Mouse (Mus musculus) thymus, postnatal 36 days (tissue): ENCODE data around the gene Rnaseh2a.
"Not testable (repeated sequence)": the region's sequence is repeated elsewhere in the genome, so short reads cannot be mapped to it uniquely, and the experiment has no call there.

Source experiments
- DNase-seq, 2 experiments: peaks; one replicate each; pipeline ENCODE4 v3.0.0; 2022; ENCODE audit warnings: mixed read lengths in 2 of 2

Rnaseh2a gene

DNA sequence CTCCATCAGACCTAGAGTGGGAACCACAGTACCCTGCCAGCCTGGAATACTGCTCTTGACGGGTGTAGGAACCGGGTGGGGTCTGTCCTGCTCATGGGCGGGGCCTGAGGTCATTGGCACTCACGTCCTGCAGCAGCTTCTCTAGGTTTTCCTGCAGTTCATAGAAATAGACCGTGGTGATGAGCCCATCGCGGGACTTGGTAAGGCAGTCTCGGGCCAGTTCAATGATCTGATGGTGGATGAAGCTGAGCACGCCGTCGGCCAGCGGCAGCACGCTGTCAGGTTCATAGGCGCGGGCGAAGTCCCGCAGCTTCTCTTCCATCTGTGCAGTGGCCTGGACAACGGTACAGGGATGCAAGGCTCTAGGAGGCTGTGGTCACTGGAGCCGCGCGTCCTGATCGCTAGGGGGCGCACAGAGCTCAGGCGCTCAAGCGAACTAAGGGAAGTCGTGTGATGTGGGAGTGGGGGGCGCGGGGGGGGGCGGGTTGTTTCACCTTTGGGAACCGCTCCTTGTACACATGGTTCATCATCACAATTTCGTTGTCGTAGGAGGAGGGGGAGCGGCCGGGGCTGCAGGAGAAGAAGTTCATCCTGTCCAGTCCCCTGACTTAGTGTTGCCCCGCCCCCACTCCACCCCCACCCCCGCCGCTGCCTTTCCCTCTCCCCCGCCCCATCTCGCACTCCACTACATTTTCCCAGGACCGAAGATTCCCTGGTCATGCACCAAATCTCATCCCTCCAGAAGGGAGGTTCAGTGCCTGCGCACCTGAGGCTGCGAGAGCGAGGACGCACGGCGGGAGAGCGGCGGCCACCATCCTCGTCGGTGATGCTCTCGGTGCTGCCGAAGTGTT, 40.9 kb downstream of the Rnaseh2a start:
- peak; percentile 56 for DNase-seq

DNA sequence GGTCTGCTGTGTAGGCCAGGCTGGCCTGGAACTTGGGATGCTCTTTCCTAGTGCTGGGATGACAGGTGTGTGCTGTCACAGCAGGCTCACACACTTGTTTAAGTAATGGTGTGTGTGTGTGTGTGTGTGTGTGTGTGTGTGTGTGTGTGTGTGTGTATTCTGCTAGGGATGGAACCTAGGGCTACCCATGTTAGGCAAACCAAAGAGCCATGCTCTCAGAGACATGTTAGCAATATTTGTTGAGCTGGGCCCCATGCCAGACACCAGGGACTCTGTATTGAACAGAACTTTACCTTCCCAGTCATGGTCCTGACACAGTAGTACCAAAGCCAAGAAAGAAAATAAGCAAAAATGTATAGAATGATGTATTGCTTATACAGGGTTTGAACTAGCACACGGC, 42.1 kb downstream of the Rnaseh2a start:
- no peak for DNase-seq

GRCm38 (mm10) chr8:84925557-84925956, 44.0 kb downstream of the Rnaseh2a start:
- no peak for DNase-seq

DNA sequence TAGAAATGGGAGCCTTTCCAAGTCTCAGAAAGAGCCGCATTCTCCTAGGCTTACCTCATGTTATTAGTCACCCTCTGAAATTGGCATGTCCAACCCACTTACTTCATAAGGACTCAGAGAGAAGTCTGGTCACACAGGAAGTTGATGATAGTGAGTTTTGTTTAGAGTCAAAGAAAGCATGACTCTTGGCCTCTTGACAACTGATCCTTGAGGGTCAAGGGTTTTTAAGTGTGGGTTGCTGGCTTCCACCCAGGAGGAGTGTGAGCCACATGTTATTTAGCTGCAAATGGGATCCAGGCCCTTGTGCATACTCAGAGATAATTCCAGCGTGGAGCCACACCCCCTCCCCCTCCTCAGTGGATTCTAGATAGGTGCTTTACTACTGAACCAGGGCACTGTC, 48.0 kb downstream of the Rnaseh2a start:
- no peak for DNase-seq

DNA sequence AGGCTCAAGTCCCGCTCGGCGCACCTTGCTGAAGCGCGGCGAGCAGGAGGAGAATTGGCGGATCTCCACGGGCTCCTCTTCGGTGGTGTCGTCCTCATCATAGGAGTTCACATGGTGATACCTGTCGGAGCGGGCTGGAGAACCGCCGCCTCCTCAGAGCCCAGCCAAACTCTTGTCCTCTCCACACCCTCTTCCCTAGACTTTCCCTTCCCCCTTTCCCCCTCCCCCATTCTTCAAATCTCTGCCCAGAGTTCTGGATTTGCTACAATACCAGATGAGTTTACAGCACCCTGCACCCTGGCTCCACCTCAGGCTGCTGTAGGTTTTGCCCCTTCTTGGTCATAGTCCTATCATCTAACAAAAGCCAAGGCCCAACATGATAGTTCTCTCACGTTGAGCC, 50.9 kb downstream of the Rnaseh2a start:
- DNase-seq, result no peak

DNA sequence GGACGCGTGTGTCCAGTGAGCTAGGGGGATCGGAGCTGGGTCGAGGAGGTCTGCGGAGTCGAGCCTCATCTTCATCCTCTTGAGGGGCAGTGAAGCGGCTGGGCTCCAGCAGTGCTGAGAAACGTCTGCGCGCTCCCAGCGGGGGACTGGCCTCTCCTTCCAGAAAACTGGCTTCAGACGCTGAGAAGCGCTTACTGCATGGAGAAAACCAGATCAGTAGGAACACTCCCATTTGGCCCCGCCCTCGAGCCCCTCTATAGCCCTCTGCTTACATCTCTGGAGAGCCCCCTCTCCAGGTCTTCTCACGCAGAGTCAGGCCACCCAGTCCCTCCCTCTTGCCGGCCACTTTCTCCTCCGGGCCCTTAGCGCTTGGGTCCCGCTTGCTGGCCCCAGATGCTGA, 51.8 kb downstream of the Rnaseh2a start:
- no peak for DNase-seq

DNA sequence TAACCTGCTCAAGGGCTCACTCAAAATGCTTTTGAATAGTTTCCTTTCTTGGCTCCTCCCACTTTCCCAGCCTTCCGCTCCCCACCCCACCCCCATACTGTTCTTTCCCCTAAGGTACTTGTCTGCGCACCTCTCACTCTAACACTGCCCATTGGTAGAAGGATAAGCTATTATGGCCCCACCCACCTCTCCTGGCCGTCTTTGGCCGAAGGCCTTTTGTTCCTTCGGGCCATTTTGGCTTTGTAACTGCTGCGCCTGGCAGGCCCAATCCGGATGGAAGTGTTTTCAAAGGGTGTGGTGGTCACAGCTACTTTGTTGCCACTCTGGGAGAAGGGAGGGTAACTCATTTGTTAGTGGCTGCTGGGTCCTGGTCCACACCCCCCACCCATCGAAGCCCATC, 54.3 kb downstream of the Rnaseh2a start:
- DNase-seq, result no peak

DNA sequence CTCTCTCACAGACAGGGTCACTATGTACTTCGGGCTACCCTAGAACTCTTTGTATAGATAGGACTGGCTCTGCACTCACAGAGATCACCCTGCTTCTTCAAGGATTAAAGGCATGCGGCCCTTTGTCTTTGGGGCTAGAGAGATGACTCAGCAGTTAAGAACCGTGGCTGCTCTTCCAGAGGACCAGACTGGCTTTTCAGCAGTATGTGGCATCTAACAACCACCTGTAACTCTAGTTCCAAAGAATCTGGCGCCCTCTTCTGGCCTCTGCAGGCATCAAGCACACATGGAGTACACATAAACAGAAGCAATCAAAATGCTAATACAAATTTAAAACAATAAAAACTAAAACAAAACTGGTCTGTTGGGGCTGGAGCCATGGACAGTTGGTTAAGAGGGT, 55.6 kb downstream of the Rnaseh2a start:
- DNase-seq, result peak; percentile 36 to 49

GRCm38 (mm10) chr8:84913502-84913900, 56.1 kb downstream of the Rnaseh2a start:
- DNase-seq, result no peak

GRCm38 (mm10) chr8:84912895-84913501, 56.6 kb downstream of the Rnaseh2a start:
- DNase-seq, result peak; percentile 78 to 85

DNA sequence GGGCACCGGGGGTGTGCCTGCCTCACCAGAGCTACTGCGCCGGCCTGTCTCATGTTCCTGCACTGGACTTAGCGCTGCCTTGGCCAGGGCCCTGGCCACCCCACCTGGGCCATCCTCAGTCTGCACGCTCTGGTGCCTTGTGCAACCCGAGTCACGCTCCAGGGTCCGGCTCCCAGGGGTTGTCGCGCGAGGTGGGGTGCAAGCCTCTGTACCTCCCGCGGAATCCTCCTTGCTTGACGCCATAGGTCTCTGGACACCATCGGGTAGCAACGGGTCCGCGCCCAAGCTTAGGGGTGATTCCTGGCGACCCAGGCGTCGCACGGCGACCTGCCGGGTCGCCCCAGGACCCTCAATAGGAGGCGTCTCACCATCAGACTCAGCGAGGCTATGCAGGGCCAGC, 57.2 kb downstream of the Rnaseh2a start:
- no peak for DNase-seq

GRCm38 (mm10) chr8:84911854-84912253, 57.7 kb downstream of the Rnaseh2a start:
- DNase-seq, result no peak

- no peak for DNase-seq
Observed at GRCm38 (mm10) chr8:84910551-84910950, 59.0 kb downstream of the Rnaseh2a start.

DNA sequence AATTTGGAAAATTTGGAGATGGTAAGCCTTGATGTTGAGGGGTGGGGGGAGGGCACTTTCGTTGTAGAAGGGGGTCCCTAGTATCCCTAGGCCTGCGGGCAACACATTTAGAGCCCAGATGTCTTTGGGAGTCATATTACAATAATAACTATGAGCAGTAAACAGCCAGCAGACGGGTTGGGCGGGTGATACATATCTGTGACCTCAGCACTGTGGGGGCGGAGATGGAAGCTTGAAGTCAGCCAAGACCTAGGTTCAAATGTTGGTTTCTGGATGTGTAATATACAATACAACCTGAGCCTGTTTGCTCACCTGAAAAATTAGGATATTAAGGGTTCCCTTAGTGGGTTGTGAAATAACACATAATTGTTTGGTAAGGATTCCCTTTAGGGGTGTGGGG, 59.6 kb downstream of the Rnaseh2a start:
- no peak for DNase-seq

GRCm38 (mm10) chr8:84909162-84909767, 60.3 kb downstream of the Rnaseh2a start:
- no peak for DNase-seq

DNA sequence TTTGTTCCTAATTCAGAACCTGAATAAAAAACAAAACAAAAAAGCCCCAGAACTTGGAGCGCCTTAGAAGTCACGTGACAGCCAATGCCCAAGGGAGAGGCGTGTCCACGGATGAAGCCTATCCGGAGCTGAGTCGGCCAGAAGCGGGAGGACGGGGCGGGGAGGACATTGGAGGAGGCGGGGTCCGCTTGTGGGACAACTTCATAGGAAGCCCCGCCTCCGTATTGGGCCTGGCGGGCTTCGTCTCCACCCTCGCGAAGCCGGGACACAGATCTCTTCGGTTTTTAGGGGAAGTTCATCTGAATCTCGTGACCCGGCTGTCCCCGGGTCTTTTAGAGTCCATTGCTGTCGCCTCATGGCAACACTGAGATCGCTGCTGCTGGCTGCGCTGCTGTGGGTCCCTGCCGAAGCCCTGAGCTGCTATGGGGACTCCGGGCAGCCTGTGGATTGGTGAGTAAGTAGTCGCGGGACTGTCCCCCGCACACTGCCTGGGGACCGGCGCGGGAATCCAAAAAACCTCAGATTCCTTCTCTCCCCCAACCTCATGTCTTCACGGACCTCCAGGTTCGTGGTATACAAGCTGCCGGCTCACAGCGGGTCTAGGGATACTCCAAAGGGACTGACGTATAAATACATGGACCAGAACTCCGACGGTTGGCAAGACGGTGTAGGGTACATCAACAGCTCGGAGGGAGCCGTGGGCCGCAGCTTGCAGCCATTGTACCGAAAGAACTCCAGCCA, 61.0 kb downstream of the Rnaseh2a start, which contains the start of gene Dnase2a:
Gene Dnase2a (plus strand): TSS at position 140 of the 741 bp plus-strand sequence.
- DNase-seq, result peak; percentile 76 to 86

DNA sequence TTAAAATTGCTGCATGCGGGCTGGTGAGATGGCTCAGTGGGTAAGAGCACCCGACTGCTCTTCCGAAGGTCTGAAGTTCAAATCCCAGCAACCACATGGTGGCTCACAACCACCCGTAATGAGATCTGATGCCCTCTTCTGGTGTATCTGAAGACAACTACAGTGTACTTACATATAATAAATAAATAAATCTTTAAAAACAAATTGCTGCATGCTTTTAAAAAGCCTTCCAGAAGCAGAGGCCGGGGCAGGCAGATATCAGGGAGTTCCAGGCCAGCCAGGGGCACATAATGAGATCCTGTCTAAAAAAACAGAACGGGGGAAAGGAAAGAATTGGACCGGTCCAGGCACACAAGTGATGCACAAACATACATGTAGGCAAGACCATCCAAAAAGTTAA, 61.6 kb downstream of the Rnaseh2a start:
- DNase-seq, result not testable (repeated sequence)

DNA sequence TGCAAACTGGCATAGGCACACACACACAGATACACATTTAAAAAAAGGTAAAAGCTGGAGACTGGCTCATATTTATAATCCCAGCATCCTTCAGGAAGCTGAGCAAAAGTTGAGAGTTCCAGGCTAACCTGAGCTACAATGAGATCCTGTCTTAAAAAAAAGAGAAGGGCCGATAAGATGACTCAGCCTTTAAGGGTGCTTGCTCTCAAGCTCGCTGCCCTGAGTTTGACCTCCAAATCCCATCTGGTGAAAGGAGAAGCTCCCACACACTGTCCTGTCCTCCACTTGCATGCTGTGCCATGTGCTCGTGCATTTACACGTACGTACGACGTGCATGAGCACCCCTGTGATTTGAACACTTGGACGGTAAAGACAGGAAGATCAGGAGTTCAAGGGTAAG, 62.1 kb downstream of the Rnaseh2a start:
- DNase-seq, result no peak

GRCm38 (mm10) chr8:84907037-84907436, 62.5 kb downstream of the Rnaseh2a start:
- no peak for DNase-seq
